Mouse (Mus musculus): ENCODE measurements around the gene Rictor. TPM values are rescaled to one million over a fixed set of nuclear protein-coding genes. Genes with fewer than 3 reads are reported as not detected.

Gene Rictor
- polyA plus RNA-seq, 1 experiment: 2.4 TPM

DNA sequence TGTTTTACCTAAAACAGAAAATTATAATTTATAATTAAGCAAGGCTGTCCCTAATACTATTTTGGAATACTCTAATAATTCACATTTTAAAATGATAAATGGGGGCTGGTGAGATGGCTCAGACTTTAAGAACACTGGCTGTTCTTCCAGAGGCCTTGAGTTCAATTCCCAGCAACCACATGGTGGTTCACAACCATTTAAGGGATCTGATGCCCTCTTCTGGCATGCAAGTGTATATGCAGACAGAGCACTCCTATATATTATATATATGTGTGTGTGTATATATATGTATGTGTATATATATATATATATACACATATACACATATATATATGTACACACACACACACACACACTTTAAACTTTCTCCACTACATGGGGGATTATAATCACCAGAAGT is 15.2 kb downstream of the Rictor start:
- TF ChIP-seq TCF3 (IDR thresholded peaks at IDR 0.05; ENCODE audit: insufficient read length, low read depth): no peak
- Histone ChIP-seq H3K36me3 (ENCODE audit: control insufficient read depth, insufficient read depth) (no peaks in the 10 kb centered on the region), H3K4me2 (ENCODE audit: low read depth) (no peak overlapping the region), H3K4me3 (no peak overlapping the region), H3K79me2 (ENCODE audit: control insufficient read depth, insufficient read depth) (peaks cover 100% of the 10 kb centered on the region), H3ac (ENCODE audit: control insufficient read depth, insufficient read length) (no peak overlapping the region), H3K27me3 (ENCODE audit: control insufficient read depth, insufficient read depth, insufficient read length) (no peaks in the 10 kb centered on the region)

- peaks cover 99% of the 10 kb centered on the region for H3K79me2 ChIP-seq (ENCODE audit: control insufficient read depth, insufficient read depth)
- H3K4me3 ChIP-seq: no peak overlapping the region
- TF ChIP-seq MYOG (IDR thresholded peaks at IDR 0.05; ENCODE audit: control insufficient read depth in 1 of 3, insufficient read depth in 1 of 3, insufficient read length in 2 of 3, low read depth in 2 of 3): no peak
- TF ChIP-seq USF1 (IDR thresholded peaks at IDR 0.05; ENCODE audit: low read depth): no peak
- no peak for TF ChIP-seq MAX (IDR thresholded peaks at IDR 0.05; ENCODE audit: low read depth)
- no peak for TF ChIP-seq TCF3 (IDR thresholded peaks at IDR 0.05; ENCODE audit: insufficient read length, low read depth)
- no peak for TF ChIP-seq E2F4 (IDR thresholded peaks at IDR 0.05; ENCODE audit: insufficient read depth)
- TF ChIP-seq CEBPB (IDR thresholded peaks at IDR 0.05; ENCODE audit: insufficient read depth, poor library complexity, severe bottlenecking): no peak
- no peaks in the 10 kb centered on the region for H3K36me3 ChIP-seq (ENCODE audit: control insufficient read depth, insufficient read depth)
- H3K27me3 ChIP-seq (ENCODE audit: control insufficient read depth, insufficient read depth, insufficient read length): no peaks in the 10 kb centered on the region
- H3K4me2 ChIP-seq (ENCODE audit: low read depth): no peak overlapping the region
- H3ac ChIP-seq (ENCODE audit: control insufficient read depth, insufficient read length): no peak overlapping the region
These were observed 16.3 kb downstream of the Rictor start for GRCm38 (mm10) chr15:6724442-6724841.

DNA sequence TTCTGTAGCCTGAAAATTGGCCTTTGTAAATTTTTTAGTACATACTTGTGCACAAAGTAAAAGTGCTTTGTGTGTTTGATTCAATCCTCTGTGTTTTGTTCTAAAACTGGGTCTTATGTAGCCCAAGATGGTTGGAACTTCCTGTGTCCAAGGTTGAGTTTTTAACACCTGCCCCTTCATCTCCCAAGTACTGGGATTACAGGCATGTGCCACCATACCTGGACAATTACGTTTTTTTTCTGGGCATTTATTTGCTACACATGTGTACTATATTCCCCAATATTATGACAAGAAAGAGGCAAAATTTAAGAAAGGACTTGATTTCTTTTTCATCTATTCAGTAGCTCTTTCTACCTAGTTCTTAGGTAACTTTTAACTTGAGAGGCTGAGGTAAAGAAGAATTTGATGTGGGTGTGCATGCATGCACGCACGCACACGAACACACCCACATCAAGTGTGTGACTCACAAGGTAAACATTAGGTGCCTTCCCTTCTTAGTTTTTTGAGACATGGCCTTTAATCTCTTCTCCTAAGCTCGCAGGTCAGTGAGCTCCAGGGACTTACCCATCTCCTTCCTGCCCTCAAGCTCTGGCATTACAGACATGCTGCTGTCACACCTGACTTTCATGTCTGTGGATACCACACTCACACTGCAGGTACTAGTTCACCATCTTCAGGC is 18.1 kb downstream of the Rictor start:
- peaks cover 99% of the 10 kb centered on the region for H3K79me2 ChIP-seq (ENCODE audit: control insufficient read depth, insufficient read depth)
- no peaks in the 10 kb centered on the region for H3K36me3 ChIP-seq (ENCODE audit: control insufficient read depth, insufficient read depth)
- H3K4me2 ChIP-seq (ENCODE audit: low read depth): no peak overlapping the region
- no peak overlapping the region for H3K4me3 ChIP-seq
- no peaks in the 10 kb centered on the region for H3K27me3 ChIP-seq (ENCODE audit: control insufficient read depth, insufficient read depth, insufficient read length)
- no peak overlapping the region for H3ac ChIP-seq (ENCODE audit: control insufficient read depth, insufficient read length)
- TF ChIP-seq TCF12 (IDR thresholded peaks at IDR 0.05; ENCODE audit: insufficient read depth, poor library complexity, severe bottlenecking) (no peak), POLR2A (IDR thresholded peaks at IDR 0.05; ENCODE audit: insufficient read length, low read depth) (no peak), MYOD1 (IDR thresholded peaks at IDR 0.05; ENCODE audit: control insufficient read depth in 1 of 3, insufficient read length in 2 of 3, low read depth in 2 of 3) (no peak), REST (IDR thresholded peaks at IDR 0.05; ENCODE audit: insufficient read depth, insufficient read length) (no peak)

- Histone ChIP-seq H3K27me3 (ENCODE audit: control insufficient read depth, insufficient read depth, insufficient read length) (no peaks in the 10 kb centered on the region), H3K4me3 (no peak overlapping the region), H3K36me3 (ENCODE audit: control insufficient read depth, insufficient read depth) (no peaks in the 10 kb centered on the region), H3K4me2 (ENCODE audit: low read depth) (no peak overlapping the region), H3ac (ENCODE audit: control insufficient read depth, insufficient read length) (no peak overlapping the region), H3K79me2 (ENCODE audit: control insufficient read depth, insufficient read depth) (peaks cover 87% of the 10 kb centered on the region)
- TF ChIP-seq POLR2A (IDR thresholded peaks at IDR 0.05; ENCODE audit: insufficient read length, low read depth) (no peak), USF1 (IDR thresholded peaks at IDR 0.05; ENCODE audit: low read depth) (no peak), MYOD1 (IDR thresholded peaks at IDR 0.05; ENCODE audit: control insufficient read depth in 1 of 3, insufficient read length in 2 of 3, low read depth in 2 of 3) (no peak), TCF3 (IDR thresholded peaks at IDR 0.05; ENCODE audit: insufficient read length, low read depth) (no peak), REST (IDR thresholded peaks at IDR 0.05; ENCODE audit: insufficient read depth, insufficient read length) (no peak), POLR2AphosphoS2 (IDR thresholded peaks at IDR 0.05; ENCODE audit: insufficient read length, low read depth) (no peak), TCF12 (IDR thresholded peaks at IDR 0.05; ENCODE audit: insufficient read depth, poor library complexity, severe bottlenecking) (no peak), MYOG (IDR thresholded peaks at IDR 0.05; ENCODE audit: control insufficient read depth in 1 of 3, insufficient read depth in 1 of 3, insufficient read length in 2 of 3, low read depth in 2 of 3) (no peak), CEBPB (IDR thresholded peaks at IDR 0.05; ENCODE audit: insufficient read depth, poor library complexity, severe bottlenecking) (no peak), SRF (IDR thresholded peaks at IDR 0.05; ENCODE audit: control insufficient read depth, insufficient read length, low read depth) (no peak), MAX (IDR thresholded peaks at IDR 0.05; ENCODE audit: low read depth) (no peak), E2F4 (IDR thresholded peaks at IDR 0.05; ENCODE audit: insufficient read depth) (no peak)
These were observed 24.9 kb downstream of the Rictor start for GRCm38 (mm10) chr15:6733076-6733475.

GRCm38 (mm10) chr15:6739180-6739579 is 31.0 kb downstream of the Rictor start:
- no peak overlapping the region for H3K4me3 ChIP-seq
- TF ChIP-seq MYOD1 (IDR thresholded peaks at IDR 0.05; ENCODE audit: control insufficient read depth in 1 of 3, insufficient read length in 2 of 3, low read depth in 2 of 3) (peak in 2 of 3 experiments; percentile 64 to 78), MYOG (IDR thresholded peaks at IDR 0.05; ENCODE audit: control insufficient read depth in 1 of 3, insufficient read depth in 1 of 3, insufficient read length in 2 of 3, low read depth in 2 of 3) (peak in 1 of 3 experiments; percentile 72), TCF12 (IDR thresholded peaks at IDR 0.05; ENCODE audit: insufficient read depth, poor library complexity, severe bottlenecking) (no peak)
- peaks cover 8% of the 10 kb centered on the region for H3K36me3 ChIP-seq (ENCODE audit: control insufficient read depth, insufficient read depth)
- no peak overlapping the region for H3K4me2 ChIP-seq (ENCODE audit: low read depth)
- H3ac ChIP-seq (ENCODE audit: control insufficient read depth, insufficient read length): no peak overlapping the region
- H3K79me2 ChIP-seq (ENCODE audit: control insufficient read depth, insufficient read depth): peaks cover 37% of the 10 kb centered on the region
- H3K27me3 ChIP-seq (ENCODE audit: control insufficient read depth, insufficient read depth, insufficient read length): no peaks in the 10 kb centered on the region

Data from myocyte (in vitro differentiated cells).